Mouse (Mus musculus) gastrocnemius, adult 2 months (tissue): ENCODE data around the gene Mnt. TPM values are rescaled to one million over a fixed set of nuclear protein-coding genes. Genes with fewer than 3 reads are reported as not detected.

Experiments used
- DNase-seq: peaks from one replicate; pipeline ENCODE4 v3.0.0; 2022
- H3K27ac ChIP-seq: fragments of 200-600 bp; 2 replicates; pipeline ENCODE4 v1.8.1; 2022; ENCODE audit warnings: mild to moderate bottlenecking
- H3K4me3 ChIP-seq: fragments of 200-600 bp; 2 replicates; pipeline ENCODE4 v1.8.1; 2022; ENCODE audit warnings: mild to moderate bottlenecking, moderate library complexity
- CTCF ChIP-seq: fragments of 200-600 bp; IDR thresholded peaks from 2 replicates; pipeline ENCODE4 v1.8.1; 2022; ENCODE audit warnings: antibody characterized with exemption, mild to moderate bottlenecking, moderate library complexity
- intact Hi-C: fragments of 180-260 bp; cut with DNase I; formaldehyde crosslinking; loops from one replicate; pipeline ENCODE4 v1.15.1; 2025
- total RNA-seq, 2 experiments: library from RNA; stranded (reverse); gene quantifications; 2 replicates each; pipeline ENCODE4 v1.2.3; 2021

Gene Mnt
- total RNA-seq, 2 experiments from 2014 or later, result 6.1 to 11.6 TPM

- no peak for TF ChIP-seq CTCF
- DNase-seq, result no peak
- Histone ChIP-seq H3K27ac (peak overlapping the region; percentile 46; the same call in 1 of the 2 replicates), H3K4me3 (no peak overlapping the region)
- intact Hi-C loops, result loop anchor here (10.0 kb wide), 1 partner anchor 116 kb away; the partner anchor contains the start of gene Pafah1b1
Observed at GRCm38 (mm10) chr11:74840739-74841138, 10.0 kb downstream of the Mnt start.

- no peak for DNase-seq
Observed at GRCm38 (mm10) chr11:74841366-74841765, 10.6 kb downstream of the Mnt start.

GRCm38 (mm10) chr11:74842045-74842444 is 11.3 kb downstream of the Mnt start:
- Histone ChIP-seq H3K4me3 (no peak overlapping the region), H3K27ac (peak overlapping the region; percentile 46)
- no peak for TF ChIP-seq CTCF
- DNase-seq, result no peak
- intact Hi-C loops, result loop anchor here (10.0 kb wide), 1 partner anchor 117 kb away; the partner anchor contains the start of gene Pafah1b1

More at GRCm38 (mm10) chr11:74841366-74841765, 10.6 kb downstream of the Mnt start:
- intact Hi-C loops, result loop anchor here (10.0 kb wide), 1 partner anchor 117 kb away; the partner anchor contains the start of gene Pafah1b1
- TF ChIP-seq CTCF, result no peak
- Histone ChIP-seq H3K27ac (peak overlapping the region; percentile 46), H3K4me3 (no peak overlapping the region)

GRCm38 (mm10) chr11:74842656-74843434 is 12.1 kb downstream of the Mnt start:
- DNase-seq, result no peak
- Histone ChIP-seq H3K4me3 (no peak overlapping the region), H3K27ac (peak overlapping the region; percentile 65)
- TF ChIP-seq CTCF, result no peak
- intact Hi-C loops, result loop anchor here (10.0 kb wide), 1 partner anchor 118 kb away; the partner anchor contains the start of gene Pafah1b1

GRCm38 (mm10) chr11:74843435-74843714 is 12.7 kb downstream of the Mnt start:
- DNase-seq, result peak; percentile 45
- TF ChIP-seq CTCF, result no peak
- Histone ChIP-seq H3K27ac (peak overlapping the region; percentile 65), H3K4me3 (no peak overlapping the region)
- intact Hi-C loops, result loop anchor here (10.0 kb wide), 1 partner anchor 119 kb away; the partner anchor contains the start of gene Pafah1b1

- intact Hi-C loops, result loop anchor here (10.0 kb wide), 1 partner anchor 119 kb away; the partner anchor contains the start of gene Pafah1b1
- Histone ChIP-seq H3K27ac (peak overlapping the region; percentile 65), H3K4me3 (no peak overlapping the region)
- DNase-seq, result no peak
- TF ChIP-seq CTCF, result no peak
Observed at GRCm38 (mm10) chr11:74843761-74844160, 13.0 kb downstream of the Mnt start.

- no peak for DNase-seq
- Histone ChIP-seq H3K27ac (no peak overlapping the region), H3K4me3 (no peak overlapping the region)
- intact Hi-C loops, result loop anchor here (5.0 to 10.0 kb wide), 3 partner anchors 33 to 208 kb away; partner anchors contain the start of gene Pafah1b1
- TF ChIP-seq CTCF, result peak; percentile 52
Observed at GRCm38 (mm10) chr11:74845784-74846183, 15.1 kb downstream of the Mnt start.

- peak; percentile 74 for DNase-seq
- TF ChIP-seq CTCF, result peak; percentile 87
- H3K4me3 ChIP-seq, result no peak overlapping the region
- peak overlapping the region; percentile 20; the same call in 1 of the 2 replicates for H3K27ac ChIP-seq
- intact Hi-C loops, result loop anchor here (1.0 to 10.0 kb wide), 4 partner anchors 26 to 211 kb away; partner anchors contain the start of gene Pafah1b1
Observed at GRCm38 (mm10) chr11:74847919-74848521, 17.3 kb downstream of the Mnt start.

- no peak overlapping the region for H3K27ac ChIP-seq
- no peak overlapping the region for H3K4me3 ChIP-seq
- intact Hi-C loops, result no loop called here
- no peak for TF ChIP-seq CTCF
- no peak for DNase-seq
Observed at GRCm38 (mm10) chr11:74850998-74851661, 20.4 kb downstream of the Mnt start.

GRCm38 (mm10) chr11:74857756-74858155 is 27.0 kb downstream of the Mnt start:
- intact Hi-C loops, result no loop called here
- H3K27ac ChIP-seq, result no peak overlapping the region
- H3K4me3 ChIP-seq, result no peak overlapping the region
- no peak for DNase-seq
- TF ChIP-seq CTCF, result no peak

GRCm38 (mm10) chr11:74862129-74862528 is 31.4 kb downstream of the Mnt start:
- no peak for DNase-seq
- intact Hi-C loops, result no loop called here
- no peak for TF ChIP-seq CTCF
- Histone ChIP-seq H3K27ac (no peak overlapping the region), H3K4me3 (no peak overlapping the region)

- intact Hi-C loops, result no loop called here
- H3K4me3 ChIP-seq, result no peak overlapping the region
- DNase-seq, result peak; percentile 50
- no peak overlapping the region for H3K27ac ChIP-seq
- TF ChIP-seq CTCF, result peak; percentile 58
Observed at GRCm38 (mm10) chr11:74863471-74863870, 32.8 kb downstream of the Mnt start.

- TF ChIP-seq CTCF, result no peak
- H3K4me3 ChIP-seq, result no peak overlapping the region
- intact Hi-C loops, result no loop called here
- H3K27ac ChIP-seq, result peak overlapping the region; percentile 70
- peak; percentile 62 for DNase-seq
Observed at GRCm38 (mm10) chr11:74864421-74864820, 33.7 kb downstream of the Mnt start.
